Mouse (Mus musculus) stomach, embryonic 16.5 days (tissue): ENCODE data around the gene Igf1r. TPM values are rescaled to one million over a fixed set of nuclear protein-coding genes. Genes with fewer than 3 reads are reported as not detected.
"Not testable (repeated sequence)": the region's sequence is repeated elsewhere in the genome, so short reads cannot be mapped to it uniquely, and the experiment has no call there.

Experiments
- ATAC-seq: fragments of 200-750 bp; cut with Nextera tagmentation; 2 replicates; pipeline ENCODE4 v1.8.0; 2017; ENCODE audit warnings: moderate number of reproducible peaks, moderate TSS enrichment; ENCODE audit not compliant: insufficient read depth, low FRiP score
- H3K27ac ChIP-seq: fragments of 300-500 bp; sonication (generic); 2 replicates; pipeline ENCODE4 v1.5.1; 2014; ENCODE audit warnings: low read length
- H3K27me3 ChIP-seq: fragments of 300-500 bp; sonication (generic); 2 replicates; pipeline ENCODE4 v1.6.1; 2014; ENCODE audit warnings: low read length, control low read depth, mixed read lengths; ENCODE audit not compliant: control insufficient read depth, insufficient read depth
- H3K36me3 ChIP-seq: fragments of 300-500 bp; sonication (generic); 2 replicates; pipeline ENCODE4 v1.6.1; 2014; ENCODE audit warnings: low read length; ENCODE audit not compliant: control insufficient read depth, insufficient read depth
- H3K4me1 ChIP-seq: fragments of 300-500 bp; sonication (generic); 2 replicates; pipeline ENCODE4 v1.6.1; 2014; ENCODE audit warnings: low read length, control low read depth, mixed read lengths; ENCODE audit not compliant: control insufficient read depth, insufficient read depth
- H3K4me2 ChIP-seq: fragments of 300-500 bp; sonication (generic); 2 replicates; pipeline ENCODE4 v1.6.1; 2014; ENCODE audit warnings: low read depth, low read length, mixed read lengths
- H3K4me3 ChIP-seq: fragments of 300-500 bp; sonication (generic); replicated peaks from 2 replicates; pipeline ENCODE4 v1.5.1; 2014; ENCODE audit warnings: mild to moderate bottlenecking, low read length
- H3K9ac ChIP-seq: fragments of 300-500 bp; sonication (generic); 2 replicates; pipeline ENCODE4 v1.6.1; 2014; ENCODE audit warnings: low read length
- H3K9me3 ChIP-seq: fragments of 300-500 bp; sonication (generic); replicated peaks from 2 replicates; pipeline ENCODE4 v1.6.1; 2016; ENCODE audit warnings: low read length, control low read depth; ENCODE audit not compliant: control insufficient read depth
- WGBS: fragments of 180-500 bp; shearing (Covaris S2); extraction: QIAGEN DNeasy Blood & Tissue Kit; methylation state at CpG from one replicate; pipeline ENCODE4 v1.1.7; 2014; 5-methylcytosine and 5-hydroxymethylcytosine counted together
- polyA plus RNA-seq: library from polyadenylated mRNA; unstranded; fragments of >200 nt; fragmentation: Nextera tagmentation; extraction: Ambion mirVana; gene quantifications from 2 replicates; pipeline ENCODE4 v1.2.1, GENCODE M21; 2015

The Igf1r gene
- polyA plus RNA-seq, 1 experiment from 2014 or later = 15.0 TPM

DNA sequence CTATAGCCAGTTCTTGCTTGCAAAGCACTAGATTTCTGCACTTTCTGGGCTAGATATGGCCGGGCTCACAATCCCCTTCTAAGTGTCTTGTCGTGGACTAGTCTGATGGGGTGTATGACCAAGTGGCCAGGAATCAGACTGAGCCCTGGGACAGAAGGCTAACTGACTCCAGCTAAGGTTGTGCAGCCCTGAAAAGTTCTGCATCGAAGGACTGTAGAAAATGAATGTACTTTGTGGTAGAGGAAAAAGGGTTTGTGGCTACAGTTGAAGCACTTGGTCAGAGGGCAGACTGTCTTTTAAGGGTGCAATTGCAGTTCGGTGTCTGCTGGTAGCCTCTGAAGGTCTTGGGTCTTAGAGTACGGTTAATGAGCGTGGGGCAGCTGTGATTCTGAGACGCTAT, 326.9 kb downstream of the Igf1r start:
- no peak for ATAC-seq
- WGBS = 83% methylated on average over 7 of the region's 7 CpGs

DNA sequence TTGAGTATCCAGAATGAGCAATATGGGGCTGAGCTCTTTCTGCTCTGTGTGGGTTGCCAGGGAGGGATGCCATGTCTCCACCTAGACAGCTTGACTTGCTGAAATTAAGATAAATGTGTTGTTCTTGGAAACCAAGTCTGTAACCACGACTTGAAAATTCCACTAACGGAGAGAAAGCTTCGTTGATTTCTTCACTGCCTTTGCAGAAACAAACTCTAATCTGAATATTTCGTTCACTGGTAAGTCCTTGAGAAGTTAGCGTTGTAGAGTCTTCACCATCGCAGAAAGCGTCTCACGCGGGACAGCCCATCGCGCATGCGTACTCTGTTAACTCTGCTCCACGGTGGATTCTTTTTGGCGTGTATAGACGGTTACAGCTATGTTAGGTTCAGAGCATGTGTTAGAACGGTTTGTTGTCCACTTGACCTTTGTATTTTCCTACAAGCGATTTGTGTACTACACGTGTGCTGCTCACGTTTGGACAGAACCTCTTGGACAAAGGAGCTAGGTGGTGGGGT, 327.8 kb downstream of the Igf1r start:
- peaks cover 3% of the 10 kb centered on the region; the same call in 1 of the 2 replicates for H3K27me3 ChIP-seq
- H3K4me2 ChIP-seq = no peak overlapping the region
- H3K36me3 ChIP-seq = no peaks in the 10 kb centered on the region
- no peaks in the 10 kb centered on the region for H3K9me3 ChIP-seq
- H3K4me1 ChIP-seq = peaks cover 4% of the 10 kb centered on the region; the same call in 1 of the 2 replicates
- H3K27ac ChIP-seq = no peak overlapping the region
- no peak overlapping the region for H3K4me3 ChIP-seq
- no peak overlapping the region for H3K9ac ChIP-seq
- no peak for ATAC-seq
- 86% methylated on average over 19 of the region's 19 CpGs for WGBS

More for the DNA sequence above, 326.9 kb downstream of the Igf1r start:
- no peak overlapping the region for H3K9ac ChIP-seq
- H3K4me1 ChIP-seq = peaks cover 4% of the 10 kb centered on the region; the same call in 1 of the 2 replicates
- no peak overlapping the region for H3K4me3 ChIP-seq
- H3K9me3 ChIP-seq = no peaks in the 10 kb centered on the region
- H3K36me3 ChIP-seq = no peaks in the 10 kb centered on the region
- no peak overlapping the region for H3K4me2 ChIP-seq
- H3K27ac ChIP-seq = no peak overlapping the region
- H3K27me3 ChIP-seq = peaks cover 3% of the 10 kb centered on the region; the same call in 1 of the 2 replicates

DNA sequence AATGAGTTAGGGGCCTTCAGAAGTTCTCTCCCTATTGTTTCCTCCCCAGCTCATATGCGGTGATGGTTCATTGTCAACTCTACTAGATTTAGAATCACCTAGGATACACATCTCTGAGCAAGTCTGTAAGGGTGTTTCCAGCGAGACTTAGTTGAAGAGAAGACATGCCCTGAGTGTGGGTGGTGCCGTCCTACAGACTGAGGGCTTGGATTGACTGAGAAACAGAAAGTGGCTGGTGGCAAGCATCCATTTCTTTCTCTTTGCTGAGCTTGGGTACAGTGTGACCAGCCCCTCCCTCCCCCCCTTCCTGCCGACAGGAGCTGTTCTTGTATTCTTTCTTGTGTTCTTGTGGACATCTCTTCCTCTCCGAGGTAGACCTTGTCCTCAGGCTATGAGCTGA, 328.7 kb downstream of the Igf1r start:
- H3K4me3 ChIP-seq = no peak overlapping the region
- peaks cover 3% of the 10 kb centered on the region; the same call in 1 of the 2 replicates for H3K27me3 ChIP-seq
- no peaks in the 10 kb centered on the region for H3K9me3 ChIP-seq
- 74% methylated on average over 5 of the region's 5 CpGs for WGBS
- no peak overlapping the region for H3K27ac ChIP-seq
- no peak for ATAC-seq
- H3K4me2 ChIP-seq = no peak overlapping the region
- no peaks in the 10 kb centered on the region for H3K36me3 ChIP-seq
- peaks cover 2% of the 10 kb centered on the region; the same call in 1 of the 2 replicates for H3K4me1 ChIP-seq
- H3K9ac ChIP-seq = no peak overlapping the region

DNA sequence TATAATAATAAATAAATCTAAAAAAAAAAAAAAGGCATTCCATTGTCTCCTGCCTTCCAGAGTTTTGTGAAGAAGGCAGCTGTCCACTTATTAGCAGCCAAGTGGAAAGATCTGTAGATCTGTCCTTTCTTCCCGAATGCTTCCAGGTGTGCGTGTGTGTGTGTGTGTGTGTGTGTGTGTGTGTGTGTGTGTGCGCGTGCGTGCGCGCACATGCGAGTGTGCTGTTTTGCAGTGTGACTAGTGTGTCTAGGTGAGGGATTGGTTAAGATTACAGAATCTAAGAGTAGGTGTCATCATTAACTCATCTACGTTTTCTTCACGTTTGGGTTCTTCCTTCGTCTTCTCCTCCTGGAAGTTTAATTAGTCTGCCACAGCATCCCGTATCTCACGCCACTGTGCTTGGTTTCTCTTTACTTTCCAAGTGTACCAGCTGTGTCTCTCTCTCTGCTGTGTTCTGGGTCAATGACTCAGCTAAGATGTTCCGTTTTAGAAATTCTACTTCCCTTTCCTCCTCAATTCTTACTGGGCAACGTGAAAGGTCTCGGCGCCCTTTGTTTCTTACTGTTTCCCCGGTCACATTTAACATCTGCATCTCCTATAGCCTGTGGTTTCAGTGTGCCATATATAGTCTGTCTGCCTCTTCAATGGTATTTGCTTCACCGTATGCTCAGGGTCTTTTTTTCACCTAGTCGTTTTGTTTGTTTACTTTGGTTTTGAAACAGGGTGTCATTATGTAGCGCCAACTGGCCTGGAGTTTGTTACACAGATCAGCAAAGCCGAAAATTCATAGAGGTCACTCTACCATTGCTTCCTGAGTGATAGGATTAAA, 329.9 kb downstream of the Igf1r start:
- Histone ChIP-seq H3K9me3 (no peaks in the 10 kb centered on the region), H3K36me3 (no peaks in the 10 kb centered on the region), H3K27ac (no peak overlapping the region), H3K27me3 (no peaks in the 10 kb centered on the region), H3K4me1 (no peaks in the 10 kb centered on the region; the same call in 1 of the 2 replicates), H3K4me2 (no peak overlapping the region), H3K4me3 (no peak overlapping the region), H3K9ac (no peak overlapping the region)
- no peak for ATAC-seq
- WGBS = 78% methylated on average over 22 of the region's 22 CpGs

DNA sequence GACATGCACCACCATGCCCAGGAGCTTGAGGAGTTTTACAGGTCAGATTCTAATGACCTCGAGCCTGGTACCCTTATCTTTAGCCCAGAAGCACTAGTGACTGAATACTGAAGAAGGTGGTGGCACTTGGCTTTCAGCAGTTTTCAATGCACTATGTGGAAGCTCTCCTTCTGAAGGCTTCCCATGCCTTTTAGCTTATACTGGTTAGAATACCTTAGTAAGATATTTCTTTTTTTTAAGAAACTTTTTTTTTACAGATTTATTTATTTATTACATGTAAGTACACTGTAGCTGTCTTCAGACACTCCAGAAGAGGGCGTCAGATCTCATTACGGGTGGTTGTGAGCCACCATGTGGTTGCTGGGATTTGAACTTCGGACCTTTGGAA, 330.5 kb downstream of the Igf1r start:
- not testable (repeated sequence) for H3K4me3 ChIP-seq, H3K36me3 ChIP-seq
- WGBS = 83% methylated on average over 4 of the region's 4 CpGs

More for the DNA sequence above, 330.5 kb downstream of the Igf1r start:
- not testable (repeated sequence) for H3K9me3 ChIP-seq, H3K27me3 ChIP-seq, H3K4me1 ChIP-seq, H3K9ac ChIP-seq, H3K27ac ChIP-seq, H3K4me2 ChIP-seq, ATAC-seq

Other genes starting within 250 kb of the Igf1r start
- 8.1 and 9.5 TPM in 2 replicates for gene Synm, start 193.1 kb upstream of the Igf1r start, polyA plus RNA-seq